ENCODE assay signal across 8 mouse cellular contexts in genomic region chr17:31937141-31937554, GRCm38 (mm10).
DNase-seq lines count a peak whose midpoint lies in the region; ATAC-seq lines count a peak whose summit lies in the region.

No protein-coding gene starts in this region.

- ATAC-seq in megakaryocyte, adult 5-6 weeks (ENCODE audit: poor library complexity, severe bottlenecking), result peak; percentile 76

- DNase-seq in urinary bladder, adult 2 months (ENCODE audit: low spot score), result peak; percentile 41
- no peak for DNase-seq in urinary bladder, postnatal 25 days (ENCODE audit: low spot score)
- DNase-seq in heart, adult 18-20 months, result peak; percentile 64 to 77
- peak; percentile 85 for DNase-seq in kidney, adult 9 months
- DNase-seq in left cerebral cortex, postnatal 14 days (ENCODE audit: low spot score in 2 of 2), result no peak
- DNase-seq in adipocyte (ENCODE audit: low spot score), result no peak
- DNase-seq in thymus, postnatal 14 days, result no peak

- intact Hi-C loops in left cerebral cortex, postnatal 14 days (cut with DNase I), result no loop called here

Comparison
In these comparisons a context has a peak if more than half of its experiments do, and no peak if none do; other contexts are left out.
1. DNase-seq: peak in urinary bladder, adult 2 months (single experiment), heart, adult 18-20 months (2 of 2) and kidney, adult 9 months (single experiment); none in urinary bladder, postnatal 25 days (single experiment), left cerebral cortex, postnatal 14 days (0 of 2), adipocyte (single experiment) and thymus, postnatal 14 days (single experiment).